Mouse (Mus musculus) thymus, postnatal 25 days (tissue): ENCODE data around the gene Pif1.

Experiments
- DNase-seq: peaks from one replicate; pipeline ENCODE4 v3.0.0; 2022

The Pif1 gene

DNA sequence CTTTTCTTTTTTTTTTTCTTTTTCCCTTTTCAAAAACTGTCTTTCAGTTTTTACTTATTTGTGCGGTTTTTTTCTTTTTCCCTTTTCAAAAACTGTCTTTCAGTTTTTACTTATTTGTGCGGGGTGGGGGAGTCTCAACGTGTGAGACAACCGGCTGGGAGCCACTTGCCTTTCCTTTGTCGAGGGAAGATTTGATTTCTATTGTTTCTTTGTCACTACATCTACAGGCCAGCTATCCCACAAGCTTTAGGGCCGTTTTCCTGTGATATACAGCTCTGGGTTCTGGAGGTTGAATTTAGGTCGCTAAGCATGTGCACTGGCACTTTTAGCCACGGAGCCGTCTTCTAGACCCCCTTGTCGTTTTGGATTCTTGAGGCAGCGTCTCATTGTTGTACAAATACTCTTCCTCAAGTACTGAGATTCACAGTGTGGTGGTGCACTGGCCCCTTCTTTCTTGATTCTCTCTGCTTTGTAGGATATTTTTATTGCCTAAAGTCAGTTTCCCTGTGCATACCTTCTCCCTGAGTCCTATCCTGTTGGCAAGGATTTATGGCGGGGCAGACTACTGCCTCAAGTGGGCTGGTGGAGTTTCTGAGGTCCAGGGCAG is 54.6 kb downstream of the Pif1 start:
- DNase-seq, result no peak

DNA sequence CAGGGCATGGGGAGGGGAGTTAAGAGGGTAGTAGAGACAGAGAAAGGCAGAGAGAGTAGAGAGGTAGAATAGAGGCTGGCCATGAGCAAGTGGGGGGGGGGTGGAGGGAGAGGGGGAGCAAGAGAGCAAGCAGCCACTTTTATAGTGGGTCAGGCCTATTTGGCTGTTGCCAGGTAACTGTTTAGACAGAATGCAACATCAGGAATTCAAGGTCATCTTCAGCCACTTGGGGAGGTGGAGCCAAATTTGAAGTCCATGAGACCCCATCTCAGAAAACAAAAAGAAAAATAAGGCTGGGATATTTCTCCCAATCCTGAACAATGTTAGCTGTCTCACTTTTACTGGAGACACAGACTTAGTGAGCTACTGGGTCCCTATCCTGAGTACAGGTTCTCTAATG is 55.6 kb downstream of the Pif1 start:
- DNase-seq, result no peak

DNA sequence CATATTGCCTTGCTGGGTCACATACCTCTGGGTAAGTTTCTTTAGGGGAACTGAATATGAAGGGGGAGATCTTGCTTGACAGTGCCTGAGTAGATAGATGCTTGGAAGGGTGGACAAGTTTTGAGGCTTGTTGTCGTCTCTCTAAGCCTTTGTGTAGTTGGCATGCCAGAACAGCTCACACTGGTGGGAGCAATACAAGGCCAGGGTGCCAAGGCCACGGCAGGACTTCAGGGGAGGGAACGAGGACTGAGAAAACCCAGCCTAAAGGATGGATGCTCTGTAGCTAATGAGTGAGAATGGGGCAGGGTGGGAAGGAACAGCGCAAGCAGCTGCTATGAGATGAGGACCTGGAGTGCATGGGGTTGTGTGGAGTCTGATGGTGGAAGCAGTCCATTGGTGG is 58.0 kb downstream of the Pif1 start:
- no peak for DNase-seq
